Mouse (Mus musculus) ES-E14 (cell line): ENCODE results near the gene Rbm15b. TPM values are rescaled to one million over a fixed set of nuclear protein-coding genes. Genes with fewer than 3 reads are reported as not detected.

Source experiments
- DNase-seq: peaks from one replicate; pipeline ENCODE4 v3.0.0-alpha.2; 2013; ENCODE audit warnings: low read depth, low spot score
- H3K27ac ChIP-seq: 2 replicates; pipeline ENCODE4 v1.5.1; 2012; ENCODE audit warnings: low read depth, mild to moderate bottlenecking, low read length, moderate library complexity, mixed read lengths; ENCODE audit not compliant: poor library complexity, insufficient read depth, severe bottlenecking
- H3K36me3 ChIP-seq: 2 replicates; pipeline ENCODE4 v1.6.1; 2012; ENCODE audit warnings: mild to moderate bottlenecking, low read length, moderate library complexity, mixed read lengths; ENCODE audit not compliant: control insufficient read depth, poor library complexity, insufficient read depth, severe bottlenecking
- H3K4me1 ChIP-seq, 2 experiments: fragments of 150-350 bp in 1 of 2; sonication (generic) in 1 of 2; 2 replicates each; pipeline ENCODE4 v1.6.1; 2012; ENCODE audit warnings: low read length in 2 of 2, mild to moderate bottlenecking in 1 of 2, mixed read lengths in 1 of 2; ENCODE audit not compliant: control insufficient read depth in 2 of 2, insufficient read depth in 2 of 2, poor library complexity in 1 of 2
- H3K4me3 ChIP-seq, 2 experiments: fragments of 150-350 bp in 1 of 2; sonication (generic) in 1 of 2; 2 replicates each; pipeline ENCODE4 v1.5.1; 2012; ENCODE audit warnings: low read length in 2 of 2, low read depth in 1 of 2, mild to moderate bottlenecking in 1 of 2, mixed read lengths in 1 of 2; ENCODE audit not compliant: insufficient read depth in 1 of 2, poor library complexity in 1 of 2, severe bottlenecking in 1 of 2
- H3K9ac ChIP-seq: 2 replicates; pipeline ENCODE4 v1.6.1; 2012; ENCODE audit warnings: low read depth, mild to moderate bottlenecking, low read length, mixed read lengths; ENCODE audit not compliant: poor library complexity, insufficient read depth, severe bottlenecking
- H3K9me3 ChIP-seq: fragments of 150-350 bp; sonication (generic); 2 replicates; pipeline ENCODE4 v1.6.1; 2012; ENCODE audit warnings: low read depth, mild to moderate bottlenecking, low read length; ENCODE audit not compliant: control insufficient read depth, insufficient read depth
- CHD2 ChIP-seq: IDR thresholded peaks from 2 replicates; pipeline ENCODE4 v1.6.1; 2014; ENCODE audit warnings: mild to moderate bottlenecking, low read depth, low read length, inconsistent platforms
- HCFC1 ChIP-seq: IDR thresholded peaks from 2 replicates; pipeline ENCODE4 v1.6.1; 2012; ENCODE audit warnings: low read length, inconsistent platforms, borderline replicate concordance; ENCODE audit not compliant: insufficient read depth
- MAFK ChIP-seq: IDR thresholded peaks from 2 replicates; pipeline ENCODE4 v1.6.1; 2014; ENCODE audit warnings: mild to moderate bottlenecking, low read depth, low read length, inconsistent platforms; ENCODE audit not compliant: insufficient read depth
- ZC3H11A ChIP-seq: IDR thresholded peaks from 2 replicates; pipeline ENCODE4 v1.6.1; 2012; ENCODE audit warnings: low read depth, mild to moderate bottlenecking, inconsistent platforms, low read length, borderline replicate concordance
- ZNF384 ChIP-seq: IDR thresholded peaks from 2 replicates; pipeline ENCODE4 v1.6.1; 2012; ENCODE audit warnings: low read depth, low read length, inconsistent platforms
- in situ Hi-C, 2 experiments: fragments of 600-800 bp; cut with MboI; formaldehyde crosslinking; loops; one replicate each; pipeline ENCODE4 v1.15.1; 2025; ENCODE audit warnings: low sequenced_read_pairs in 2 of 2, inconsistent platforms in 1 of 2; ENCODE audit not compliant: unreplicated experiment in 2 of 2
- total RNA-seq: library from RNA; depleted of rRNA; stranded (reverse); fragments of 300-350 nt; gene quantifications from 2 replicates; pipeline ENCODE4 v1.2.3, GENCODE M21; 2012

The Rbm15b gene
- total RNA-seq, 1 experiment, result 42.3 TPM

DNA sequence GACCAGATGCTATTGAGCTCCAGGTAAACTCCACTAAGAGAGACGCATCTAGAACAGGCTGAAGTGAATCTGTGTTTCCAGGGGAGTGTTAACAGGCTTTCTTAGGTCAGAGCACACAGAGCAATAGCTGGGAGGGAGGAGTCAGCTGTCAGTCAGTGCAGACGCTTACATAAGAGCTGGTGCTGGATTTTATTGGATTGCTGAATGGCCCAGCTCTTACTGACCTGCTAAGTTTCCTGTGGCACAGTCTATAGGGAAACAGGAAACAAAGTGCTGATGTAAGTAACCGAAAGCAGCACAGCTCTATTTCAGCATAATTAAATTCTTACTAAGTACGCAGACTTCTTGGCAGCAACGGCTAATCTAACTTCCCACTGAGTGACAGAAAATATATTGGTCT, 21.5 kb upstream of the Rbm15b start:
- Histone ChIP-seq H3K9ac (no peak overlapping the region), H3K4me1 (no peaks in the 10 kb centered on the region), H3K4me3 (no peak overlapping the region), H3K9me3 (no peaks in the 10 kb centered on the region), H3K36me3 (no peaks in the 10 kb centered on the region), H3K27ac (no peak overlapping the region)
- in situ Hi-C loops, result loop anchor here in 1 of 2 experiments (10.0 kb wide), 1 partner anchor 386 kb away; the partner anchor contains the start of gene Cish
- no peak for DNase-seq
- TF ChIP-seq MAFK, result no peak
- TF ChIP-seq ZC3H11A, result no peak
- TF ChIP-seq CHD2, result no peak
- no peak for TF ChIP-seq HCFC1
- no peak for TF ChIP-seq ZNF384

DNA sequence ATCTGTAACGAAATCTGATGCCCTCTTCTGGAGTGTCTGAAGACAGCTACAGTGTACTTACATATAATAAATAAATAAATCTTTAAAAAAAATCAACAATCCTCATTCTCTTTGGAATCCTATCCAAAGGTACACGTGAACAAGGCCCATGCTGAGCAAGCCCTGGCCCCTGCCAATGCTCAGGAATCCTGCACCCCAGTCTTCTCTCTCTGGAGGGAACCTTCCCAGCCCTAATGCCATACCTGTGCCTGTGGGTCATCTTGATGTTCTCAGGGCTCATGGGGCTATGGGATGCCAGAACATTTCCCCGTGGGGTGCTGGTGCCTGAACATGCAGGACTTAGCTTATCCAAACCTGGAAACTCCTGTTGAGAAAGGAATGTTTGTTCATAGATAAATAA, 20.9 kb upstream of the Rbm15b start:
- Histone ChIP-seq H3K9me3 (no peaks in the 10 kb centered on the region), H3K4me3 (no peak overlapping the region), H3K9ac (no peak overlapping the region), H3K27ac (no peak overlapping the region), H3K4me1 (no peaks in the 10 kb centered on the region), H3K36me3 (no peaks in the 10 kb centered on the region)
- DNase-seq, result no peak
- in situ Hi-C loops, result loop anchor here in 1 of 2 experiments (10.0 kb wide), 1 partner anchor 387 kb away; the partner anchor contains the start of gene Cish
- TF ChIP-seq ZC3H11A (no peak), ZNF384 (no peak)

DNA sequence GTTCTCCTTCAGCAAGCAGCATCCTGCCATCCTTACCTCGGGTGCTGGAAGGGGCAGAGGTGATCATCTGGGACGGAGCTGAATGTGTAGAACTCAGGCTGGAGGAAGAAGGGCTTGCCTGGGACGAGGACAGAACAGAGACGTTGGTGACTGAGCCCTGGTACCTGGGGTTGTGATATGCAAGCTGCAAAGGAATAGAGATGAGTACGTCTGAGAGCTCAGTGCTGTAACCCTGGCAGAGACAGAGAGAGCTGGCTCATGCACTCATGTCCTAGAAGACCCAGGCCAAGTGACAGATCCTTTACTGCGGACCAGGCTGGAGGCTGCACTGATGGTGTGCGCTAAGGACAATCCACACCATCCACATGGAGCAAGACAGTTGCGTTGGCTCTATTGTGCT, 19.4 kb upstream of the Rbm15b start:
- no peak for DNase-seq
- in situ Hi-C loops, result loop anchor here in 1 of 2 experiments (10.0 kb wide), 1 partner anchor 388 kb away; the partner anchor contains the start of gene Cish
- Histone ChIP-seq H3K36me3 (no peaks in the 10 kb centered on the region), H3K9me3 (no peaks in the 10 kb centered on the region), H3K27ac (no peak overlapping the region), H3K4me1 (no peaks in the 10 kb centered on the region), H3K9ac (no peak overlapping the region), H3K4me3 (no peak overlapping the region)
- TF ChIP-seq ZC3H11A (no peak), CHD2 (no peak), MAFK (no peak), ZNF384 (no peak), HCFC1 (no peak)

DNA sequence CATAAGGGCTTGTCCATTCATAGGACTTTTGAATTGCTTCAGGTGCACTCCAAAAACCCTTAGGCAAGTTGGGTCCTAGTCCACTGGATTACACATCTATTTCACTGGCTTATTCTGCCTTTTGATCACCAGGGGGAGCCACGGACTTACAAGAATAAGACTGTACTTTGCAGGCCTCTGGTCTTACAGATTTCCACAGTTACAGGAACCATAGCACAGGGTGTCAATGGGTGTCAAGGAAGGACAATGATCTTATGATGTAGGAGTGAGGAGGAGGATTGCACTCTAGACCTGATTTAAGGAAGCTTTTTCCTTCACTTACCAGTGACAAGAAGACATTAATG, 16.5 kb upstream of the Rbm15b start:
- Histone ChIP-seq H3K27ac (no peak overlapping the region), H3K4me3 (no peak overlapping the region), H3K4me1 (no peaks in the 10 kb centered on the region), H3K9ac (no peak overlapping the region), H3K36me3 (no peaks in the 10 kb centered on the region), H3K9me3 (no peaks in the 10 kb centered on the region)
- in situ Hi-C loops, result loop anchor here in 1 of 2 experiments (10.0 kb wide), 1 partner anchor 391 kb away; the partner anchor contains the start of gene Cish
- peak; percentile 65 for DNase-seq
- peak; percentile 65; the same call in 1 of the 2 replicates for TF ChIP-seq ZC3H11A
- TF ChIP-seq ZNF384, result no peak

- no peak overlapping the region for H3K27ac ChIP-seq
- H3K9ac ChIP-seq, result no peak overlapping the region
- no peaks in the 10 kb centered on the region for H3K36me3 ChIP-seq
- no peak overlapping the region for H3K4me3 ChIP-seq
- no peak for DNase-seq
- TF ChIP-seq CHD2 (no peak), ZC3H11A (no peak), ZNF384 (no peak), MAFK (no peak), HCFC1 (no peak)
- no peaks in the 10 kb centered on the region for H3K9me3 ChIP-seq
- in situ Hi-C loops, result loop anchor here in 1 of 2 experiments (10.0 kb wide), 1 partner anchor 392 kb away; the partner anchor contains the start of gene Cish
- H3K4me1 ChIP-seq, result no peaks in the 10 kb centered on the region
Measured at GRCm38 (mm10) chr9:106903099-106903790, 16.0 kb upstream of the Rbm15b start.
